Mouse (Mus musculus) stomach, embryonic 15.5 days (tissue): ENCODE measurements around the gene Nck2. TPM values are rescaled to one million over a fixed set of nuclear protein-coding genes. Genes with fewer than 3 reads are reported as not detected.

ENCODE experiments used
- ATAC-seq: fragments of 200-750 bp; cut with Nextera tagmentation; 2 replicates; pipeline ENCODE4 v1.8.0; 2017; ENCODE audit warnings: low read depth, moderate number of reproducible peaks, moderate TSS enrichment; ENCODE audit not compliant: insufficient read depth, low FRiP score
- H3K27ac ChIP-seq: fragments of 300-500 bp; sonication (generic); 2 replicates; pipeline ENCODE4 v1.5.1; 2015; ENCODE audit warnings: mild to moderate bottlenecking, inconsistent platforms
- H3K27me3 ChIP-seq: fragments of 300-500 bp; sonication (generic); replicated peaks from 2 replicates; pipeline ENCODE4 v1.6.1; 2015; ENCODE audit warnings: inconsistent platforms
- H3K36me3 ChIP-seq: fragments of 300-500 bp; sonication (generic); 2 replicates; pipeline ENCODE4 v1.6.1; 2015; ENCODE audit warnings: inconsistent platforms
- H3K4me1 ChIP-seq: fragments of 300-500 bp; sonication (generic); 2 replicates; pipeline ENCODE4 v1.6.1; 2015; ENCODE audit warnings: inconsistent platforms
- H3K4me2 ChIP-seq: fragments of 300-500 bp; sonication (generic); 2 replicates; pipeline ENCODE4 v1.6.1; 2015; ENCODE audit warnings: mild to moderate bottlenecking, inconsistent platforms
- H3K4me3 ChIP-seq: fragments of 300-500 bp; sonication (generic); replicated peaks from 2 replicates; pipeline ENCODE4 v1.5.1; 2015; ENCODE audit warnings: inconsistent platforms
- H3K9ac ChIP-seq: fragments of 300-500 bp; sonication (generic); 2 replicates; pipeline ENCODE4 v1.6.1; 2015; ENCODE audit warnings: inconsistent platforms
- H3K9me3 ChIP-seq: fragments of 300-500 bp; sonication (generic); 2 replicates; pipeline ENCODE4 v1.6.1; 2016; ENCODE audit warnings: inconsistent platforms
- WGBS: fragments of 180-500 bp; shearing (Covaris S2); methylation state at CpG from one replicate; pipeline ENCODE4 v1.1.7; 2015; 5-methylcytosine and 5-hydroxymethylcytosine counted together
- polyA plus RNA-seq: library from polyadenylated mRNA; unstranded; fragments of >200 nt; fragmentation: Nextera tagmentation; extraction: Ambion mirVana; gene quantifications from 2 replicates; pipeline ENCODE4 v1.2.1, GENCODE M21; 2015

The Nck2 gene
- polyA plus RNA-seq, 1 experiment from 2014 or later = 41.3 TPM

- no peak for ATAC-seq
- Histone ChIP-seq H3K36me3 (no peaks in the 10 kb centered on the region), H3K27me3 (no peaks in the 10 kb centered on the region), H3K9me3 (no peaks in the 10 kb centered on the region), H3K4me2 (no peak overlapping the region), H3K27ac (no peak overlapping the region), H3K9ac (no peak overlapping the region), H3K4me3 (no peak overlapping the region), H3K4me1 (peaks cover 10% of the 10 kb centered on the region; the same call in 1 of the 2 replicates)
- 90% methylated on average over 2 of the region's 2 CpGs for WGBS
Measured at GRCm38 (mm10) chr1:43442568-43442967, 1.8 kb upstream of the Nck2 start.

GRCm38 (mm10) chr1:43445170-43446088, 1.1 kb downstream of the Nck2 start:
- Histone ChIP-seq H3K4me3 (peak overlapping the region; percentile 93), H3K4me2 (peak overlapping the region; percentile 83), H3K27ac (peak overlapping the region; percentile 92), H3K36me3 (no peaks in the 10 kb centered on the region), H3K9ac (peak overlapping the region; percentile 95), H3K4me1 (peaks cover 26% of the 10 kb centered on the region; the same call in 1 of the 2 replicates), H3K9me3 (no peaks in the 10 kb centered on the region), H3K27me3 (no peaks in the 10 kb centered on the region)
- under 1% methylated on average over 66 of the region's 86 CpGs for WGBS
- ATAC-seq = peak; percentile 92

DNA sequence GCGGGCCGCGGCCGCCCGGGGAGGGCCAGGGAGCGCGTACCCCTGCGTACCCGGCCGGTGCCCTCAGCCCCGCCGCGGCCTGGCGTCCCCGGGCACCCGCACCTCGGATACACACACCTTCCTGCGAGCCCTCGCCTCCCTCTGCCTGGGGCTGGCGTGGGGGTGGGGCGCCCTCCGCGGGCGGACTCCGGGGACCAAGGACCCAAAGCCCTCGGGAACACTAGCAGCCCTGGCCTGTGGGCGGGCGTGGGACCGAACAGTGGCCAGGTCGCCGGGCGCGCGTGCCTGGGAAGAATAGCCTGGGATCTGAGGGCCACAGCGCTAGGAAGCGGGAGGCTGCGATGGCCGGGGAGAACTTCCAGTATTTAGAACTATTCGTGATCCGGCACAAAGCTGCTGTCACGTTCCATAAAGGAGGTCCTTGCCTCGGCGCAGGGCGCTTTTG, 1.7 kb downstream of the Nck2 start:
- WGBS = under 1% methylated on average over 43 of the region's 44 CpGs
- peaks cover 26% of the 10 kb centered on the region; the same call in 1 of the 2 replicates for H3K4me1 ChIP-seq
- ATAC-seq = peak; percentile 56

GRCm38 (mm10) chr1:43446731-43447601, 2.6 kb downstream of the Nck2 start:
- WGBS = 7% methylated on average over 16 of the region's 16 CpGs
- Histone ChIP-seq H3K9me3 (no peaks in the 10 kb centered on the region), H3K4me1 (peaks cover 26% of the 10 kb centered on the region; the same call in 1 of the 2 replicates), H3K4me3 (peak overlapping the region; percentile 93), H3K36me3 (no peaks in the 10 kb centered on the region), H3K27me3 (no peaks in the 10 kb centered on the region), H3K27ac (peak overlapping the region; percentile 92), H3K4me2 (peak overlapping the region; percentile 83), H3K9ac (peak overlapping the region; percentile 95; the same call in 1 of the 2 replicates)
- ATAC-seq = no peak

More for the DNA sequence above, 1.7 kb downstream of the Nck2 start:
- Histone ChIP-seq H3K4me3 (peak overlapping the region; percentile 93), H3K27ac (peak overlapping the region; percentile 92), H3K9me3 (no peaks in the 10 kb centered on the region), H3K36me3 (no peaks in the 10 kb centered on the region), H3K9ac (peak overlapping the region; percentile 95), H3K4me2 (peak overlapping the region; percentile 83), H3K27me3 (no peaks in the 10 kb centered on the region)

- no peaks in the 10 kb centered on the region for H3K36me3 ChIP-seq
- peak overlapping the region; percentile 93 for H3K4me3 ChIP-seq
- 37% methylated on average over 9 of the region's 9 CpGs for WGBS
- ATAC-seq = no peak
- H3K27ac ChIP-seq = peak overlapping the region; percentile 71
- no peaks in the 10 kb centered on the region for H3K9me3 ChIP-seq
- peak overlapping the region; percentile 83 for H3K4me2 ChIP-seq
- H3K27me3 ChIP-seq = no peaks in the 10 kb centered on the region
- peaks cover 27% of the 10 kb centered on the region; the same call in 1 of the 2 replicates for H3K4me1 ChIP-seq
- no peak overlapping the region for H3K9ac ChIP-seq
Measured at GRCm38 (mm10) chr1:43447602-43448287, 3.4 kb downstream of the Nck2 start.

- Histone ChIP-seq H3K27me3 (no peaks in the 10 kb centered on the region), H3K9ac (no peak overlapping the region), H3K27ac (no peak overlapping the region), H3K9me3 (no peaks in the 10 kb centered on the region), H3K4me1 (peaks cover 35% of the 10 kb centered on the region; the same call in 1 of the 2 replicates), H3K36me3 (peaks cover 3% of the 10 kb centered on the region; the same call in 1 of the 2 replicates), H3K4me3 (no peak overlapping the region), H3K4me2 (no peak overlapping the region)
- 65% methylated on average over 1 of the region's 1 CpGs for WGBS
- ATAC-seq = no peak
Measured at GRCm38 (mm10) chr1:43450811-43451210, 6.4 kb downstream of the Nck2 start.

GRCm38 (mm10) chr1:43453683-43454082, 9.3 kb downstream of the Nck2 start:
- H3K4me1 ChIP-seq = peaks cover 24% of the 10 kb centered on the region; the same call in 1 of the 2 replicates
- H3K27me3 ChIP-seq = no peaks in the 10 kb centered on the region
- H3K4me3 ChIP-seq = no peak overlapping the region
- peaks cover 3% of the 10 kb centered on the region; the same call in 1 of the 2 replicates for H3K36me3 ChIP-seq
- no peak for ATAC-seq
- WGBS = 79% methylated on average over 3 of the region's 3 CpGs
- no peak overlapping the region for H3K4me2 ChIP-seq
- H3K27ac ChIP-seq = no peak overlapping the region
- no peaks in the 10 kb centered on the region for H3K9me3 ChIP-seq
- H3K9ac ChIP-seq = no peak overlapping the region

DNA sequence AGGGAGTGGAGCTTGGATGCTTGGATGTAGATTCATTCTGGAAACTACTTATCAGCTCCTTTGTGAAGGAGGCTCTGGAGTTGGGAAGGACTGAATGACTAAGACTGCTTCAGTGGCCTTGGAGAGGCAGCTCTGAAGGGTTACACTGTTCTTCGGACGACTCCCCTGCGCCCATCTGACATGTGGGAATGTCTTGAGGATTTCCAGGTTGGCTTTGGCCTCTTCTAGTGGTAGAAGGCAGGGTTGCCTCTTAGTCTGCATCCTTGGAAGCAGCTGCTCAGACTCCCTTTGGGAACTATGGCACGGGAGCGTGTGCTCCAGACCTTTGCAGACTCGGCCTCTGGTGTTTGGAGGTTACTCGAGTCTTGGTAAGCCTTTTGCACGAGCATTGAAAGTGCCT, 10.4 kb downstream of the Nck2 start:
- Histone ChIP-seq H3K36me3 (peaks cover 3% of the 10 kb centered on the region; the same call in 1 of the 2 replicates), H3K9ac (no peak overlapping the region), H3K9me3 (no peaks in the 10 kb centered on the region), H3K4me3 (no peak overlapping the region), H3K4me1 (peaks cover 15% of the 10 kb centered on the region; the same call in 1 of the 2 replicates), H3K27me3 (no peaks in the 10 kb centered on the region), H3K4me2 (no peak overlapping the region), H3K27ac (no peak overlapping the region)
- ATAC-seq = no peak
- WGBS = 75% methylated on average over 8 of the region's 8 CpGs

DNA sequence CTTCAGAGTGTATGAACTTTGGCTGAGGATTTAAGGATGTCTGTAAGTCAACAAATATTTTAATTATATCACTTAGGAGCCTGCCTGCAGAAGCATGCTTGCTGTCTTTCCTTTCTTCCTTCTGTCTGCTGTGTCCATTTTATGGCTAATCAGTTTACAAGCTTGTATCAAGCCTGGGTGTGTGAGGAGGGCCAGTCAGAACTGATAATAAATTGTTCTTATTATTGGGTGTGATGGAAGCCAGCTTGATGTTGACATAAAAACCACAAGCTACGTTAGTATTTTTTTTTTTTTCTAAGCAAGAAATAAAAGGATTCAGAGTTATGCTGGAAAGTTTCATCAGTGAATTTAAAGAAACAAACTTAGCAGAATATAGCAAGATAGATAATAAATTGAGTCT, 10.8 kb downstream of the Nck2 start:
- ATAC-seq = no peak

DNA sequence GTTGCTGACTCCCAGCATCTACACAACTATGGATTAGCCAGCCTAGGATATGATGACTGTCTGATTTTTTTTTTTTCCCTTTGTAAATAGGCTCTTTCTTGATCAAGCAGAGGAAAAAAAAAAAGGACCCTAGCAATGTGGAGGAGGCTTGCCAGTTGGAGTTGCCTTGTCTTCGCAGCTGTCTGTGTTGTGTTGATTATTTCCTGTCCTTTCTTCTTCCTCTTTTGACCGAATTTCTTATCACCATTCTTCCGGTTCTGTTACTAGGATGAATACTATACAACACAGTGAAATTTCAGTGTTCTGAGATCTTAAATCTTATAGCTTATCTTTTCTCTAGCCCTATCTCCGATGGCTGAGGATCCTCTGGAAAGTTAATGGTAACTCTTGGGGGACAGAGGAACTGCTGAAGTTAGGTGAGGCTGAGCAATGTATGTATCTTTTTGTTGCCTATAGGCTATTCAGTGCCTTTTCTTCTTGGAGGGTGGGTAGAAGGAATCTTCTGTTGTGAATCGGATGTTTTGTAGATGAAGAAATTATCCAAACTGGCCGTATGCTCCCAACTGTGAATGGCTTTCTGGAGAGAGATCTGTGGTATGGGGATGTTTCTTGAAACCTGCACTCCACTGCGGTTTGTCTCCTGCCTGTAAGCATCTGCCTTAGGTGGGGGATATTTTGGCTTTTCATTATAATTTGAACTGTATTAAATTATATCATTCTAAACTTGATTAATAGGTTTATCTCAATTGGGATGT, 12.8 kb downstream of the Nck2 start:
- Histone ChIP-seq H3K27me3 (no peaks in the 10 kb centered on the region), H3K27ac (no peak overlapping the region), H3K4me1 (peaks cover 15% of the 10 kb centered on the region; the same call in 1 of the 2 replicates), H3K4me2 (no peak overlapping the region), H3K36me3 (peaks cover 3% of the 10 kb centered on the region; the same call in 1 of the 2 replicates), H3K9ac (no peak overlapping the region), H3K9me3 (no peaks in the 10 kb centered on the region), H3K4me3 (no peak overlapping the region)
- 74% methylated on average over 7 of the region's 7 CpGs for WGBS
- no peak for ATAC-seq

More for the DNA sequence above, 10.8 kb downstream of the Nck2 start:
- 15% methylated on average over 1 of the region's 1 CpGs for WGBS
- Histone ChIP-seq H3K27ac (no peak overlapping the region), H3K4me3 (no peak overlapping the region), H3K9me3 (no peaks in the 10 kb centered on the region), H3K4me1 (peaks cover 15% of the 10 kb centered on the region; the same call in 1 of the 2 replicates), H3K36me3 (peaks cover 3% of the 10 kb centered on the region; the same call in 1 of the 2 replicates), H3K27me3 (no peaks in the 10 kb centered on the region), H3K4me2 (no peak overlapping the region), H3K9ac (no peak overlapping the region)
